Mouse (Mus musculus): ENCODE data around the gene Clrn2. TPM values are rescaled to one million over a fixed set of nuclear protein-coding genes. Genes with fewer than 3 reads are reported as not detected.
A peak's percentile ranks its signal among the peaks of the same experiment; 100 is the strongest.

The Clrn2 gene
- polyA plus RNA-seq, 1 experiment = not detected

- H3K27ac ChIP-seq (ENCODE audit: insufficient read depth, low read length) = no peak overlapping the region
- H3K27me3 ChIP-seq (ENCODE audit: control insufficient read depth, insufficient read depth, low read length) = no peaks in the 10 kb centered on the region
- 91% methylated on average over 2 of the region's 2 CpGs for WGBS
- DNase-seq = no peak
- no peak for TF ChIP-seq CTCF (IDR thresholded peaks at IDR 0.05; ENCODE audit: borderline replicate concordance, insufficient read depth, low read depth, low read length)
- no peak for TF ChIP-seq POLR2A (IDR thresholded peaks at IDR 0.05; ENCODE audit: borderline replicate concordance, insufficient read depth, low read length)
- no peaks in the 10 kb centered on the region for H3K4me1 ChIP-seq (ENCODE audit: control insufficient read depth, insufficient read depth, low read length)
- H3K4me3 ChIP-seq (replicated peaks; ENCODE audit: insufficient read depth, low read depth, low read length) = no peak overlapping the region
These were observed 27.6 kb downstream of the Clrn2 start for GRCm38 (mm10) chr5:45481125-45481524.

DNA sequence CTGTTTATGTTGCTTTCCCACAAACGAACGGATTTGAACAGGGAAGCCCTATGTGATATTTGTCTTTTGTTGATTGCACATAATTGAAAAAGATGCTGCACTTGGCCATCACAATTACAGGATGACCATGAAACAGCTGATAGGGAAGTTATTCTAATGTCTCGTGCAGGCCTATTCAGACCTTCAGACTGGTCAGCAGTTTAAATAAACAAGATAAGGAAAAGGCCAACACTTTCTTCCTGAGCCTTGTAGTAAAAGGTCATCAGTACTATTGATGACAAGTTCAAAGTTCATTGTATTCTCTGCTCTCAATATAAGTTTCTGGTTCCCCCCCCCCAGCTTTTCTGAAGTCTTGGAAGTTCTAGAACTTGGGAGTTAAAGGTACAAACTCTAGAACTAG is 29.1 kb downstream of the Clrn2 start:
- Histone ChIP-seq H3K27ac (ENCODE audit: insufficient read depth, low read length) (no peak overlapping the region), H3K27me3 (ENCODE audit: control insufficient read depth, insufficient read depth, low read length) (no peaks in the 10 kb centered on the region), H3K4me3 (replicated peaks; ENCODE audit: insufficient read depth, low read depth, low read length) (no peak overlapping the region), H3K4me1 (ENCODE audit: control insufficient read depth, insufficient read depth, low read length) (no peaks in the 10 kb centered on the region)
- DNase-seq = no peak
- no peak for TF ChIP-seq CTCF (IDR thresholded peaks at IDR 0.05; ENCODE audit: borderline replicate concordance, insufficient read depth, low read depth, low read length)
- TF ChIP-seq POLR2A (IDR thresholded peaks at IDR 0.05; ENCODE audit: borderline replicate concordance, insufficient read depth, low read length) = no peak
- WGBS = 87% methylated on average over 3 of the region's 3 CpGs

DNA sequence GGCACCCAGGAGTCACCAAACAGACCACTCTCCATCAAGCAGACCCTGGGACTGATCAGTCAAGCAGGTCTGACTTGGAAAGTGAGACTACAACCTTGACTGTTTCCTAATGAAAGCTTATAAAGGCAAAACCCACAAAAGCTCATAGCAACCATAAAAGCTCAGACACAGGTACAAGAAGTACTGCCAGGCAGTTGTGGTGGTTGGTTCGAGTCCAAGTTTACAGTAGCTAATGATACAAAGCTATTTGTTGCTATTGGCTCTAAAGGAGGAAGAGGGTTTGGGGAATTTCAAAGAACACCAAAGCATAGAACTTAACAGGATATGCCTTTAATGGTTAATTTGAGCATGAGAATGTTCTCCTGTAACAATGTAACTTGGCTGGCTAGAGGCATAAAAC is 30.1 kb downstream of the Clrn2 start:
- DNase-seq = no peak
- H3K4me1 ChIP-seq (ENCODE audit: control insufficient read depth, insufficient read depth, low read length) = no peaks in the 10 kb centered on the region
- TF ChIP-seq CTCF (IDR thresholded peaks at IDR 0.05; ENCODE audit: borderline replicate concordance, insufficient read depth, low read depth, low read length) (no peak), POLR2A (IDR thresholded peaks at IDR 0.05; ENCODE audit: borderline replicate concordance, insufficient read depth, low read length) (no peak)
- no peak overlapping the region for H3K27ac ChIP-seq (ENCODE audit: insufficient read depth, low read length)
- 84% methylated on average over 1 of the region's 1 CpGs for WGBS
- H3K27me3 ChIP-seq (ENCODE audit: control insufficient read depth, insufficient read depth, low read length) = no peaks in the 10 kb centered on the region
- H3K4me3 ChIP-seq (replicated peaks; ENCODE audit: insufficient read depth, low read depth, low read length) = no peak overlapping the region

DNA sequence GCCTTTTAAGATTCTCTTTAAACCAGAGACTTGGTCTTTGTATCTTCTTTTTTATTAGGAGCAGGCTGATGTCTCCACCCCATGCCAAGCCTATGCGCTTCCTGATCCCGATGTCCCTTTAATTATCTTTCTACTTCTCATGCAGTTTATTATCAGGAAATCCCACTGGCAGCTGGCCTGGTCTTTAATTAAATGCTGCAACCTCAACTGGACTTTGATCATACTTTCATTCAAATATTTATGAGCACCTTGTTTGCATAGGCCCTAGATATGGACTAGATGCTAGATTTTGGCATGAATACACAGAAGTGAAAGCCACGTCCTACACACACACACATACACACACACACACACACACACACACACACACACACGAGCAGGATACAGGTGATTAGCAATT is 38.2 kb downstream of the Clrn2 start:
- H3K4me3 ChIP-seq (replicated peaks; ENCODE audit: insufficient read depth, low read depth, low read length) = no peak overlapping the region
- H3K27me3 ChIP-seq (ENCODE audit: control insufficient read depth, insufficient read depth, low read length) = no peaks in the 10 kb centered on the region
- H3K4me1 ChIP-seq (ENCODE audit: control insufficient read depth, insufficient read depth, low read length) = no peaks in the 10 kb centered on the region
- DNase-seq = no peak
- WGBS = 71% methylated on average over 4 of the region's 4 CpGs
- H3K27ac ChIP-seq (ENCODE audit: insufficient read depth, low read length) = no peak overlapping the region
- TF ChIP-seq CTCF (IDR thresholded peaks at IDR 0.05; ENCODE audit: borderline replicate concordance, insufficient read depth, low read depth, low read length) (no peak), POLR2A (IDR thresholded peaks at IDR 0.05; ENCODE audit: borderline replicate concordance, insufficient read depth, low read length) (no peak)

GRCm38 (mm10) chr5:45493191-45494092 is 39.9 kb downstream of the Clrn2 start, which contains the start of gene Lap3:
Lap3 (plus strand) TSS chr5:45493374.
- TF ChIP-seq POLR2A (IDR thresholded peaks at IDR 0.05; ENCODE audit: borderline replicate concordance, insufficient read depth, low read length) = peak; percentile 50; the same call in 1 of the 2 replicates
- TF ChIP-seq CTCF (IDR thresholded peaks at IDR 0.05; ENCODE audit: borderline replicate concordance, insufficient read depth, low read depth, low read length) = peak; percentile 16; the same call in 1 of the 2 replicates
- peak within 1 kb of the TSS; percentile 55 for H3K4me3 ChIP-seq (replicated peaks; ENCODE audit: insufficient read depth, low read depth, low read length)
- peak; percentile 97 for DNase-seq
- WGBS = under 1% methylated on average over 78 of the region's 78 CpGs
- H3K27me3 ChIP-seq (ENCODE audit: control insufficient read depth, insufficient read depth, low read length) = no peaks in the 10 kb centered on the region
- H3K27ac ChIP-seq (ENCODE audit: insufficient read depth, low read length) = peak within 1 kb of the TSS; percentile 4; the same call in 1 of the 2 replicates
- no peaks in the 10 kb centered on the region for H3K4me1 ChIP-seq (ENCODE audit: control insufficient read depth, insufficient read depth, low read length)

GRCm38 (mm10) chr5:45494093-45494755 is 40.7 kb downstream of the Clrn2 start:
- H3K4me3 ChIP-seq (replicated peaks; ENCODE audit: insufficient read depth, low read depth, low read length) = peak overlapping the region; percentile 55
- DNase-seq = no peak
- no peaks in the 10 kb centered on the region for H3K4me1 ChIP-seq (ENCODE audit: control insufficient read depth, insufficient read depth, low read length)
- WGBS = 71% methylated on average over 9 of the region's 9 CpGs
- H3K27me3 ChIP-seq (ENCODE audit: control insufficient read depth, insufficient read depth, low read length) = no peaks in the 10 kb centered on the region
- TF ChIP-seq CTCF (IDR thresholded peaks at IDR 0.05; ENCODE audit: borderline replicate concordance, insufficient read depth, low read depth, low read length) (no peak), POLR2A (IDR thresholded peaks at IDR 0.05; ENCODE audit: borderline replicate concordance, insufficient read depth, low read length) (no peak)
- no peak overlapping the region for H3K27ac ChIP-seq (ENCODE audit: insufficient read depth, low read length)

DNA sequence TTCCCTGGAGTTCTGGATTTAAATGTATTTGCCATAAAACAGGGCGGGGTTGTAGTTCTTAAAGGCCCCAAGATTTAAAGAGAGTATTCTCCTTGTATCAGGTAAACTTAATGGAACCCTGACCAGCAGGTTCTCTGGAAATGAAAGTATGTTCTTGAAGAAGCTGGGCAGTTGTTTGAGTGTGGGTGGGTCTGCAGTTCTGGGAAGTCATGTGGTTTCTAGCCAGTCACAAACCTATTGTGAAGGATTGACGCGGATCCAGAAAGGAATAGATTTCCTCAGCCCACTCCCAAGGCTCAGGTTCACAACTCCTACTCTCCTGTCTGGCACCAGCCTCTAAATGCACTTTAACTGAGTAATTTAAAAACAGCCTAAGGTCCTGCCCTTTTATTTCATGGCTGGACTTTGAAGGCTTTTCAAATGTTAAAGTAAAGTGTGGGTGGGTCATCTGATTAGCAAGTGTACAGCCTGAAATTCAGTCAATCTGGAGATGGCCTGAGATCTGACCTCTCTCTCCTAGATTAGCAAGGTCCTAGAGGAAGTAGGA is 42.0 kb downstream of the Clrn2 start:
- H3K27me3 ChIP-seq (ENCODE audit: control insufficient read depth, insufficient read depth, low read length) = no peaks in the 10 kb centered on the region
- DNase-seq = no peak
- no peak for TF ChIP-seq CTCF (IDR thresholded peaks at IDR 0.05; ENCODE audit: borderline replicate concordance, insufficient read depth, low read depth, low read length)
- no peak for TF ChIP-seq POLR2A (IDR thresholded peaks at IDR 0.05; ENCODE audit: borderline replicate concordance, insufficient read depth, low read length)
- no peak overlapping the region for H3K4me3 ChIP-seq (replicated peaks; ENCODE audit: insufficient read depth, low read depth, low read length)
- no peaks in the 10 kb centered on the region for H3K4me1 ChIP-seq (ENCODE audit: control insufficient read depth, insufficient read depth, low read length)
- WGBS = 89% methylated on average over 3 of the region's 3 CpGs
- H3K27ac ChIP-seq (ENCODE audit: insufficient read depth, low read length) = no peak overlapping the region
